Mouse (Mus musculus): ENCODE results near the gene Myo3b. TPM values are rescaled to one million over a fixed set of nuclear protein-coding genes. Genes with fewer than 3 reads are reported as not detected.

The Myo3b gene
- polyA plus RNA-seq, 1 experiment from 2014 or later = 0.43 TPM

DNA sequence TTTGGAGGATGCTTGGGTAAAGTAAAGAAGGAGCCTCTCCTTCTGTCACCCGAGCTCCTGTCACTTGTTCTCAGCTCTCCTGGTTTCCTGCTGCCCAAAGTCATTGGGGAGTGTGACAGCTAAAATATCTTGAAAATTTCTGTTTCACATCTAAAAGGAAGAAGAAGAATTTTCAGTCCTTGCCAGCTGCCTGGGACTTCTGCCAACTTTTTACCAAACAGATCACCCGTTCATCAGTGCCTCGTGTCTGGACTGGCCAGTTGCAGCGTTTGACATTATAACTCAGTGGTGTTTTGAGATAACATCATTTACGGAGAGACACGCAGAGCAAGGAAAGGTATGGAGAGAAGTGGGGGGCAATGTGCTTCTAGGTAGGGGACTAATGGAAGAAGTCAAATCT is 20.7 kb upstream of the Myo3b start:
- 92% methylated on average over 6 of the region's 6 CpGs for WGBS
- no peak for DNase-seq
- Histone ChIP-seq H3K27me3 (ENCODE audit: control insufficient read depth, insufficient read depth, low read length) (no peaks in the 10 kb centered on the region), H3K4me1 (ENCODE audit: control insufficient read depth, insufficient read depth, low read length) (no peaks in the 10 kb centered on the region), H3K9ac (replicated peaks; ENCODE audit: low read length) (no peak overlapping the region), H3K4me2 (ENCODE audit: low read length) (no peak overlapping the region), H3K9me3 (ENCODE audit: control insufficient read depth, low read length) (no peaks in the 10 kb centered on the region), H3K4me3 (replicated peaks; ENCODE audit: low read depth, low read length) (no peak overlapping the region), H3K27ac (replicated peaks; ENCODE audit: low read depth, low read length) (no peak overlapping the region), H3K36me3 (ENCODE audit: control insufficient read depth, insufficient read depth, low read length) (peaks cover 58% of the 10 kb centered on the region)
- no peak for ATAC-seq (ENCODE audit: low FRiP score, low TSS enrichment)

DNA sequence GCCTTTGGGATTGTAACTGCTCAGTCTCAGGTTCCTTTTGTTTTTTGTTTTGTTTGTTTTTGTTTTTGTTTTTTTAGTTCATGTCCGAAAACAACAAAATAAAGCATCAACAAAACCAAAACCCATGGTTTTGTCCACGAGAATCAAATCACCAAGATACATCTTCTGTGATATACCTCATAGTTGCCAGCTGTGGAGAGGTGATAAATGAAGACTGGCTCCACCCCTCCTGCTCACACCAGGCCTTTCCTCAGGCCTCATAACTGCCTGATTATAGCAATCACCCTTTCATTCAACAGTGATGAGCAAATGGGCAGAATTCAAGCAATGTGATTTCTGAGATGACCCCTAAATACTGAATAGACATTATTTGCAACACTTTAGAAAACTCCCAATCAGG is 14.5 kb upstream of the Myo3b start:
- H3K36me3 ChIP-seq (ENCODE audit: control insufficient read depth, insufficient read depth, low read length) = peaks cover 34% of the 10 kb centered on the region
- no peak overlapping the region for H3K9ac ChIP-seq (replicated peaks; ENCODE audit: low read length)
- H3K4me1 ChIP-seq (ENCODE audit: control insufficient read depth, insufficient read depth, low read length) = no peaks in the 10 kb centered on the region
- WGBS = 98% methylated on average over 2 of the region's 2 CpGs
- H3K9me3 ChIP-seq (ENCODE audit: control insufficient read depth, low read length) = no peaks in the 10 kb centered on the region
- ATAC-seq (ENCODE audit: low FRiP score, low TSS enrichment) (no peak), DNase-seq (no peak)
- H3K27ac ChIP-seq (replicated peaks; ENCODE audit: low read depth, low read length) = no peak overlapping the region
- no peak overlapping the region for H3K4me2 ChIP-seq (ENCODE audit: low read length)
- H3K27me3 ChIP-seq (ENCODE audit: control insufficient read depth, insufficient read depth, low read length) = no peaks in the 10 kb centered on the region
- H3K4me3 ChIP-seq (replicated peaks; ENCODE audit: low read depth, low read length) = no peak overlapping the region

DNA sequence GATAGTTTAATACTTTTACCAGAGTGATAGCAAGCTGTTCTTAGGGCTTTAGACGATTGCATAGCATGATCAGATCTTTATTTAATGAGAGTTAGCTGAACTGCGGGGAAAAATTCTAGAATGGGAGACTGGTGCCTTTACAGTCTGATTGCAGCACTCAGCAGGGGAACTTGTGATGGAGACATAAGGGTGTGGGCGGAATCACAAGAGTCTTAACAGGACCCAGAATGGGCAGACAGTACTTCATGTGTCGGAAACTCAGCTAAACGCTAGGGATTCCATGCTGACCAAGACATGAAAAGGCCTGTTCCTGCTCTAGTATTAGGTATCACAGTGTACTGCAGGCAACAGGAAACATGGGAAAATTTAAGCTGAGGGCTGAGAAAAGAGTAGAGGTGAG is 13.2 kb upstream of the Myo3b start:
- H3K4me1 ChIP-seq (ENCODE audit: control insufficient read depth, insufficient read depth, low read length) = no peaks in the 10 kb centered on the region
- 91% methylated on average over 5 of the region's 5 CpGs for WGBS
- no peak overlapping the region for H3K4me3 ChIP-seq (replicated peaks; ENCODE audit: low read depth, low read length)
- no peak overlapping the region for H3K9ac ChIP-seq (replicated peaks; ENCODE audit: low read length)
- H3K4me2 ChIP-seq (ENCODE audit: low read length) = no peak overlapping the region
- H3K27me3 ChIP-seq (ENCODE audit: control insufficient read depth, insufficient read depth, low read length) = no peaks in the 10 kb centered on the region
- no peaks in the 10 kb centered on the region for H3K9me3 ChIP-seq (ENCODE audit: control insufficient read depth, low read length)
- DNase-seq (no peak), ATAC-seq (ENCODE audit: low FRiP score, low TSS enrichment) (no peak)
- no peak overlapping the region for H3K27ac ChIP-seq (replicated peaks; ENCODE audit: low read depth, low read length)
- H3K36me3 ChIP-seq (ENCODE audit: control insufficient read depth, insufficient read depth, low read length) = peaks cover 30% of the 10 kb centered on the region

DNA sequence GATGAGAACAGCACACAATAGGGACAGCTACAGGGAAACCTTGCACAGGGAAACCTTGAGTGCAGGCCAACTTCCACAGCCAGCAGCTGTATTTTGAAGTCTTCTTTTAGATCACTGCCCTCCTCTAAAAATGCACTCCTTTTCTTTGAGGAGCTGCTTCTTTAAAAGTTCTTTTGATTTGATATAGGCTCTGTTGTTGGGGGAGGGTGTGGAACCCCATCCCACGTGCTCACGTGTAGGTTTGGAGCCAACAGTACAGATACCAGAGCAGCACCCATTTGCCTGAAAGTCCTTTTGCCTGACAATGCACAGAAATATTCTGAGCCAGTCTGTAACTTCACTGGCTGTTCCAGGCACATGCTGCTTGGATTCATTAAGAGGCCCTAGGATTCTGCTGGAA is 7.5 kb upstream of the Myo3b start:
- DNase-seq (no peak), ATAC-seq (ENCODE audit: low FRiP score, low TSS enrichment) (no peak)
- Histone ChIP-seq H3K4me1 (ENCODE audit: control insufficient read depth, insufficient read depth, low read length) (no peaks in the 10 kb centered on the region), H3K27ac (replicated peaks; ENCODE audit: low read depth, low read length) (no peak overlapping the region), H3K9ac (replicated peaks; ENCODE audit: low read length) (no peak overlapping the region), H3K4me3 (replicated peaks; ENCODE audit: low read depth, low read length) (no peak overlapping the region), H3K27me3 (ENCODE audit: control insufficient read depth, insufficient read depth, low read length) (no peaks in the 10 kb centered on the region), H3K9me3 (ENCODE audit: control insufficient read depth, low read length) (no peaks in the 10 kb centered on the region), H3K4me2 (ENCODE audit: low read length) (no peak overlapping the region), H3K36me3 (ENCODE audit: control insufficient read depth, insufficient read depth, low read length) (no peaks in the 10 kb centered on the region)
- 98% methylated on average over 2 of the region's 2 CpGs for WGBS

DNA sequence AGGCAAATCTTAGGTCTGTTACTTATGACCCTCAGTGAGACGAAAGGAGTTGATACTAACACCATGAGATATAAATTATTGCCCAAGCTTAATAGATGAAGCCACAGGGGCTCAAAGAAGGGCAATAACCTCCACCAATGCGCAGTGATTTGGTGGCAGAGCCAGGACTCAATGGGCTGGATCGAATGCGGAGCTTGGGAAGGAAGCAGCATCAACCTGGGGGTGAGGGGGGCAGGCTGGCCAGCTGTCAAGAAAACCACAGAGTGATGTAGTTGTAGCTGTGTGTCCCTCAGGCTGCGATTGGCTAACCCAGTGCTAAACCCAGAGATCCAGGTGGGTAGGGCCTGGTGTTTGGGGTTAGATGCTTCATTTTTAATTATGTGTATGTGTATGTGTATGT is 4.0 kb upstream of the Myo3b start:
- 60% methylated on average over 5 of the region's 5 CpGs for WGBS
- ATAC-seq (ENCODE audit: low FRiP score, low TSS enrichment) = no peak
- Histone ChIP-seq H3K27ac (replicated peaks; ENCODE audit: low read depth, low read length) (no peak overlapping the region), H3K4me2 (ENCODE audit: low read length) (no peak overlapping the region), H3K4me1 (ENCODE audit: control insufficient read depth, insufficient read depth, low read length) (peaks cover 10% of the 10 kb centered on the region), H3K9me3 (ENCODE audit: control insufficient read depth, low read length) (no peaks in the 10 kb centered on the region), H3K4me3 (replicated peaks; ENCODE audit: low read depth, low read length) (no peak overlapping the region), H3K27me3 (ENCODE audit: control insufficient read depth, insufficient read depth, low read length) (no peaks in the 10 kb centered on the region), H3K9ac (replicated peaks; ENCODE audit: low read length) (no peak overlapping the region), H3K36me3 (ENCODE audit: control insufficient read depth, insufficient read depth, low read length) (no peaks in the 10 kb centered on the region)
- DNase-seq = no peak

DNA sequence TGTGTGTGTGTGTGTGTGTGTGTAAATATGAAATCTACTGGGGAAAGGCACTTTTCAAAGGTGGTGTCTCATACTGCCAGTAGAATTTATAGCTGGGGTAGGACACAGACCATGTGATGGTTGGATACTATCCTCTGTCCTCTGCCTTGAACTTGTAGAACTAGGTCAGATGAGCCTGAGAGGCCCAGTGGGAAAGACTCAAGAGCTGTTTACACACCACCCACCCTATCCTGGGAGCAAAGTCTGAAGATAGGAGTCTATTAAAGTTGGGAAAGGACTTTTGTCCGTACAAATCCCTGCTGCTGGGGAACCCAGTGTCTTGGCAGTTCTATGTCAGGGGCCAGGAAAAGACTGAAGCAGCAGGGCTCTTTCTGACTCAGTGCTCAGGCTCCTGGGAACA is 3.6 kb upstream of the Myo3b start:
- 57% methylated on average over 1 of the region's 1 CpGs for WGBS
- Histone ChIP-seq H3K4me3 (replicated peaks; ENCODE audit: low read depth, low read length) (no peak overlapping the region), H3K4me1 (ENCODE audit: control insufficient read depth, insufficient read depth, low read length) (peaks cover 10% of the 10 kb centered on the region), H3K27ac (replicated peaks; ENCODE audit: low read depth, low read length) (no peak overlapping the region), H3K9ac (replicated peaks; ENCODE audit: low read length) (no peak overlapping the region), H3K27me3 (ENCODE audit: control insufficient read depth, insufficient read depth, low read length) (no peaks in the 10 kb centered on the region), H3K36me3 (ENCODE audit: control insufficient read depth, insufficient read depth, low read length) (no peaks in the 10 kb centered on the region), H3K9me3 (ENCODE audit: control insufficient read depth, low read length) (no peaks in the 10 kb centered on the region), H3K4me2 (ENCODE audit: low read length) (no peak overlapping the region)
- DNase-seq (no peak), ATAC-seq (ENCODE audit: low FRiP score, low TSS enrichment) (no peak)

DNA sequence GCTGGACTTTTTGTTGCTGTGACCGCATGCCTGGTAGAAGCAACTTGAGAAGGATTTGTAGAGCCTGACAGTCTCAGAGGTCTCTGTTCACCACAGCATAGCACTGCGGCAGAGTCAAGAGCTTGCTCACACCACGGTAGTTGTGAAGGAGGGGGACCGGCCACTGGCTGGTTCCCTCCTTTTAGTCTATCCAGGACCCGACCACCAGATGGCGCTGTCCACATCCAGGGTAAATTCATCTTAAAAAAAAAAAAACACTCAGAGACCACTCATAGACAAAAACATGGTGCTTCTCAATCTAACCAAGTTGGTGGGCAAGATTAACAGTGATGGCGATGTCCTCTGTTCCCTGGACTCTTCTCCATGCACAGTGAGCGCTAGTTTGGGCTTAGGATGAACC is 1.7 kb upstream of the Myo3b start:
- DNase-seq (no peak), ATAC-seq (ENCODE audit: low FRiP score, low TSS enrichment) (no peak)
- H3K36me3 ChIP-seq (ENCODE audit: control insufficient read depth, insufficient read depth, low read length) = no peaks in the 10 kb centered on the region
- WGBS = 82% methylated on average over 8 of the region's 8 CpGs
- no peaks in the 10 kb centered on the region for H3K9me3 ChIP-seq (ENCODE audit: control insufficient read depth, low read length)
- no peak overlapping the region for H3K27ac ChIP-seq (replicated peaks; ENCODE audit: low read depth, low read length)
- no peak overlapping the region for H3K4me3 ChIP-seq (replicated peaks; ENCODE audit: low read depth, low read length)
- H3K27me3 ChIP-seq (ENCODE audit: control insufficient read depth, insufficient read depth, low read length) = no peaks in the 10 kb centered on the region
- no peak overlapping the region for H3K9ac ChIP-seq (replicated peaks; ENCODE audit: low read length)
- no peak overlapping the region for H3K4me2 ChIP-seq (ENCODE audit: low read length)
- H3K4me1 ChIP-seq (ENCODE audit: control insufficient read depth, insufficient read depth, low read length) = peaks cover 10% of the 10 kb centered on the region

DNA sequence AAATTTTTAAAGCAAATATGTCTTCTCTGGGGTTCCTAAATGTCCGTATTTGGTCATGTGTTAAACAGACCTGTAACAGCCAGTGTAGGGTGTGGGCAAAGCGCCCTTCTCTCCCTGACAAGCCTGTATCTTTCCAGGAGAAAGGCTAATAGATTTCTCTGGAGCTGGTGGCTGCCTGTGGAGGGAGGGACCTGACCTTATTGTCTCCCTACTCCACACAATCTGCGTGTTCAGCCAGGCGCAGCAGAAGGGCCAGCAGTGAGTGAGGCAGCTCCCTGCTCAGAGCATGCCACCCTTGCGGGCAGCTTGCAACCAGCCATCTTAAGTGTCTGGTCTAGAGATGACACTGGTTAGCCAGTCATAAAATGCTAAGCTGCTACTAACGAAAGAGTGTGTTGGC is 5.5 kb downstream of the Myo3b start:
- H3K4me1 ChIP-seq (ENCODE audit: control insufficient read depth, insufficient read depth, low read length) = no peaks in the 10 kb centered on the region
- no peak overlapping the region for H3K4me3 ChIP-seq (replicated peaks; ENCODE audit: low read depth, low read length)
- H3K9ac ChIP-seq (replicated peaks; ENCODE audit: low read length) = no peak overlapping the region
- no peaks in the 10 kb centered on the region for H3K36me3 ChIP-seq (ENCODE audit: control insufficient read depth, insufficient read depth, low read length)
- no peaks in the 10 kb centered on the region for H3K27me3 ChIP-seq (ENCODE audit: control insufficient read depth, insufficient read depth, low read length)
- DNase-seq (peak; percentile 38), ATAC-seq (ENCODE audit: low FRiP score, low TSS enrichment) (no peak)
- H3K4me2 ChIP-seq (ENCODE audit: low read length) = no peak overlapping the region
- WGBS = 20% methylated on average over 6 of the region's 6 CpGs
- no peaks in the 10 kb centered on the region for H3K9me3 ChIP-seq (ENCODE audit: control insufficient read depth, low read length)
- H3K27ac ChIP-seq (replicated peaks; ENCODE audit: low read depth, low read length) = peak overlapping the region; percentile 45; the same call in 1 of the 2 replicates

DNA sequence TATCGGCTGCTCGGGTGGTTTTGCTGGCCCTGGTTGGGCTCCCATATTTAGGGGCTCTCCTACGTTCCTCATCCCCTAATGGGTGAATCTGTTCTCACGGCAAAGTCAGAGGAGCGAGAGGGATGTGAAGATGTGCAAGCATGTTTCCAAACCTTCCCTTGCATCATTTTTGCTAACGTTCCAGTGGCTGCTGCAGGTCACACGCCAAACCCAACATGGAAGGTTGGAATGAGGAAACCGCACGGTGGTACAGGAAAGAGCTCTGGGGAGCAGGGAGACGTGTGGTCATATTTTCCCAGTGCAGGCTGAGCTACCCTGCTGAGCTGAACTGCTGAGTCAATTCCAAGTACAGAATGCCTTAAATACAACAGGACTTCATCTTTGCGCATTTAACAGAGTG is 8.9 kb downstream of the Myo3b start:
- H3K9ac ChIP-seq (replicated peaks; ENCODE audit: low read length) = no peak overlapping the region
- no peak for DNase-seq
- 92% methylated on average over 11 of the region's 11 CpGs for WGBS
- no peaks in the 10 kb centered on the region for H3K27me3 ChIP-seq (ENCODE audit: control insufficient read depth, insufficient read depth, low read length)
- no peak overlapping the region for H3K4me2 ChIP-seq (ENCODE audit: low read length)
- no peak overlapping the region for H3K27ac ChIP-seq (replicated peaks; ENCODE audit: low read depth, low read length)
- H3K4me3 ChIP-seq (replicated peaks; ENCODE audit: low read depth, low read length) = no peak overlapping the region
- H3K9me3 ChIP-seq (ENCODE audit: control insufficient read depth, low read length) = no peaks in the 10 kb centered on the region
- no peaks in the 10 kb centered on the region for H3K4me1 ChIP-seq (ENCODE audit: control insufficient read depth, insufficient read depth, low read length)
- no peaks in the 10 kb centered on the region for H3K36me3 ChIP-seq (ENCODE audit: control insufficient read depth, insufficient read depth, low read length)
- no peak for ATAC-seq (ENCODE audit: low FRiP score, low TSS enrichment)

Data from midbrain, embryonic 14.5 days (tissue).